Mouse (Mus musculus): ENCODE results near the gene Gid8.

DNA sequence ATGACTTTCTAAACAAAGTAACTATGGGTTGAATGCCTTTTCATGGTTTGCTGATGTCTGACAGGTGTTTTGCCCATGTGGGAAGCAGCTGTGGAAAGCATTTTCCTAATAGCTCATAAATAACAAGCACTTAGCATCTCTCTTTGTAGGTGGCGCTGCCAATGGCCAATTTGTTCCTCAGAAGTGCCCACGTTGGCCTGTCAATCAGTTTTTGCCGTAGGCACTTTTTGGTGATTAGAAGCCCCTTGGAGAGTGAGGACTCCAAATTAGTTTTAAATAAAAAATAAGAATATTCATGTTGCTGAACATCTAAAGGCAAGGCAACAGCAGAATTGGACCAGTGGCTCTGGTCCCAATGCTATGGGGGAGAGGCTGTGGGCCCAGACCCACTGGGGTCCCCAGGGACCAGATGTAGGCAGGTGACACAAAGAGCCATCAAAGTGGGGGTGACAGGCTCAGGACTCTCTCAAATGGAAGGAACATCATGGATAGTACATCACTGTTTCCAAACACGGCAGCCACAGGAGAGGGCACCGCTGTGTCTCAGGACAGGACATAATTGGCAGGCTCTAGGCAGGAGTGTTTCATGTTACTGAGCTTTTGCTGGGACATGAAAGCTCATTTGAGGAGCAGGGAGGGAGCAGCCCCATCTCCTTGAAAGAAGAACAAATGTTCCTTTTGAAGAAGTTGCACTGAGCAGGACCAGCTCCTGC lies 45.2 kb downstream of the Gid8 start:
- TF ChIP-seq CTCF (IDR thresholded peaks at IDR 0.05; ENCODE audit: low read depth, low read length) (no peak), POLR2A (IDR thresholded peaks at IDR 0.05; ENCODE audit: insufficient read depth, low read length) (no peak), EP300 (IDR thresholded peaks at IDR 0.05; ENCODE audit: insufficient read depth, low read depth, low read length) (no peak)

Measured in ES-Bruce4 (cell line).